Mouse (Mus musculus) forebrain, embryonic 11.5 days (tissue): ENCODE measurements around the gene Exoc6b. TPM values are rescaled to one million over a fixed set of nuclear protein-coding genes. Genes with fewer than 3 reads are reported as not detected.

Experiments used
- ATAC-seq: fragments of 200-750 bp; cut with Nextera tagmentation; replicated peaks from 2 replicates; pipeline ENCODE4 v1.8.0; 2017; ENCODE audit warnings: moderate TSS enrichment; ENCODE audit not compliant: low FRiP score
- DNase-seq: peaks from one replicate; pipeline ENCODE4 v3.0.0-alpha.2; 2017; ENCODE audit warnings: low spot score
- H3K27ac ChIP-seq: fragments of 300-500 bp; sonication (generic); 2 replicates; pipeline ENCODE4 v1.5.1; 2014; ENCODE audit warnings: low read depth, low read length
- H3K27me3 ChIP-seq: fragments of 300-500 bp; sonication (generic); 2 replicates; pipeline ENCODE4 v1.6.1; 2014; ENCODE audit warnings: mild to moderate bottlenecking, low read length, mixed read lengths; ENCODE audit not compliant: control insufficient read depth, insufficient read depth
- H3K36me3 ChIP-seq: fragments of 300-500 bp; sonication (generic); 2 replicates; pipeline ENCODE4 v1.6.1; 2014; ENCODE audit warnings: mild to moderate bottlenecking, low read length, moderate library complexity, mixed read lengths; ENCODE audit not compliant: control insufficient read depth, insufficient read depth
- H3K4me1 ChIP-seq: fragments of 300-500 bp; sonication (generic); replicated peaks from 2 replicates; pipeline ENCODE4 v1.6.1; 2014; ENCODE audit warnings: low read length, mixed read lengths; ENCODE audit not compliant: control insufficient read depth, insufficient read depth
- H3K4me2 ChIP-seq: fragments of 300-500 bp; sonication (generic); 2 replicates; pipeline ENCODE4 v1.6.1; 2014; ENCODE audit warnings: low read depth, mild to moderate bottlenecking, low read length, moderate library complexity, mixed read lengths; ENCODE audit not compliant: severe bottlenecking
- H3K4me3 ChIP-seq: fragments of 300-500 bp; sonication (generic); 2 replicates; pipeline ENCODE4 v1.5.1; 2014; ENCODE audit warnings: low read depth, low read length
- H3K9ac ChIP-seq: fragments of 300-500 bp; sonication (generic); 2 replicates; pipeline ENCODE4 v1.6.1; 2014; ENCODE audit warnings: low read length
- H3K9me3 ChIP-seq: fragments of 300-500 bp; sonication (generic); 2 replicates; pipeline ENCODE4 v1.6.1; 2016; ENCODE audit warnings: low read length, mixed read lengths; ENCODE audit not compliant: control insufficient read depth
- WGBS: fragments of 180-500 bp; shearing (Covaris S2); extraction: QIAGEN DNeasy Blood & Tissue Kit; methylation state at CpG from one replicate; pipeline ENCODE4 v1.1.7; 2014; 5-methylcytosine and 5-hydroxymethylcytosine counted together
- polyA plus RNA-seq: library from polyadenylated mRNA; unstranded; fragments of >200 nt; fragmentation: Nextera tagmentation; extraction: Ambion mirVana; gene quantifications from 2 replicates; pipeline ENCODE4 v1.2.1, GENCODE M21; 2014

Gene Exoc6b
- polyA plus RNA-seq, 1 experiment from 2014 or later, result 34.8 TPM

DNA sequence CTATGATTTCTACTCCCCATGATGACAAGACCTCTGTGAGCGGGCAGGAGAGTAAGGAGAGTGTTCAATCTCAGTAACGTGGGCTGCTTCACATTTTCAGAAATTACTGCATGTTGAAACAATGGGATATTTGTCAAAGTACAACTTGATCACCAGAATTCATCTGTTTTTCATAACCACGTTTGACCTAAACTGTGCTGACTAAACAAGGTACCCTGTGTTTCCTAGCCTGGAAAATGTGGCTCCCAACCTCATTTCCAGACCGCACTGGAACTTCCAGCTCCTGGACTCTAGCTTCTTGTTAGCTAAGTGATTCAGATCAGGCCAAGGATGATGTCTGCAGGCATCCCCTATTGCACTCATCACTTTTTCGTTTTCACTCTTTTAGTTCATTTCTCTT is 193.4 kb downstream of the Exoc6b start:
- no peak overlapping the region for H3K4me3 ChIP-seq
- H3K27ac ChIP-seq, result no peak overlapping the region
- no peaks in the 10 kb centered on the region for H3K36me3 ChIP-seq
- DNase-seq (no peak), ATAC-seq (no peak)
- WGBS, result 74% methylated on average over 5 of the region's 5 CpGs
- no peaks in the 10 kb centered on the region for H3K27me3 ChIP-seq
- no peaks in the 10 kb centered on the region for H3K4me1 ChIP-seq
- H3K9ac ChIP-seq, result no peak overlapping the region
- no peaks in the 10 kb centered on the region for H3K9me3 ChIP-seq
- H3K4me2 ChIP-seq, result no peak overlapping the region

GRCm38 (mm10) chr6:84867114-84867513 is 202.2 kb downstream of the Exoc6b start:
- H3K9me3 ChIP-seq, result no peaks in the 10 kb centered on the region
- H3K27ac ChIP-seq, result no peak overlapping the region; the same call in 1 of the 2 replicates
- ATAC-seq (0 out of 2 replicates have a peak, but pooled peaks have one; percentile 44), DNase-seq (peak; percentile 50)
- no peaks in the 10 kb centered on the region for H3K27me3 ChIP-seq
- no peaks in the 10 kb centered on the region for H3K36me3 ChIP-seq
- no peak overlapping the region for H3K4me2 ChIP-seq
- no peak overlapping the region for H3K4me3 ChIP-seq
- H3K9ac ChIP-seq, result no peak overlapping the region
- H3K4me1 ChIP-seq, result peaks cover 7% of the 10 kb centered on the region
- 11% methylated on average over 4 of the region's 4 CpGs for WGBS

DNA sequence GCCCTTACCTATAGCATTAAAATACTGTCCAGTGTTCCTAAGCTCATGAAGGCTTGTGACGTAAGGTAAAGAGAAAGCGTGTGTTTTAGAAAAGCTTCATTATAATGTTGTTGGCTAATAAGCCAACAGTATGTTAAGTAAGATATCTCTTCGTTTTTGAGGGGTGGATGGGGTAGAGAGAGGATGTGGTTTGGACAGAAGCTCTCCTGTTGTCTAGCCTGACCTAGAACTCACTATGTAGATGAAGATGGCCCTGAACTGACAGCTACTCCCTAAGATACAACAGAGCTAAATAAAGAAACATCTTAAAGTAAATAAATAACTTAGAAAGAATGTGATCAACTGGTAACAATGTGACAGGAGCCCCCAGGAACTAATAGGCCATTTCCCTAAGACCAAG is 204.7 kb downstream of the Exoc6b start:
- ATAC-seq, result no peak
- H3K9me3 ChIP-seq, result no peaks in the 10 kb centered on the region
- no peak overlapping the region for H3K27ac ChIP-seq
- H3K36me3 ChIP-seq, result no peaks in the 10 kb centered on the region
- peaks cover 7% of the 10 kb centered on the region for H3K4me1 ChIP-seq
- H3K4me3 ChIP-seq, result no peak overlapping the region
- H3K4me2 ChIP-seq, result no peak overlapping the region
- no peaks in the 10 kb centered on the region for H3K27me3 ChIP-seq
- DNase-seq, result no peak
- WGBS, result 82% methylated on average over 3 of the region's 3 CpGs
- H3K9ac ChIP-seq, result no peak overlapping the region

DNA sequence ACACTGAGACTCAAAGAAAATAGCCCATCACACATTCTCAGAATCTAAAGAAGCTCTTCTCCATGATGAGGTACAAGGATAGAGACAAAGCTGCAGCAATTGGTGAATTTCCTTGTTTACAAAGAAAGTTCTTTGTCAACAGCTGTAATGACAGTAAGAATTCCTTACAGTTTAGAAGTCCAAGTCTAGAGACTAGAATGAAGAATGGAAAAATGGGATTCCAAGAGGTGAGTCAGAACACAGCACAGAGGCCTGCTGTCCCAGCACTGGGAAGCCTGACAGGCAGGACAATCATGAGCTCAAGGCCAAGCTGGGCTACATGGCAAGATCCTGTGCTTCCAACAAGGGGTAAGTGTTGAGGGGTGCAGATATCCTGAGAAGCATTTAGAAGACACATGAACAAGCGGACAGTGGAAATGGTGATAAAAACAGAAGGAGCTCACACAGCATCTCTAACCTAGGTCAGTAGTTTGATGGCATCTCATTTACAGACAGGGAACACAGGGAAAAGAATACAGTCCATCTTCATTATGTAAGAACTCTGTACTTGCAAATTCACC is 205.4 kb downstream of the Exoc6b start:
- H3K4me1 ChIP-seq, result peaks cover 7% of the 10 kb centered on the region
- WGBS, result 96% methylated on average over 1 of the region's 1 CpGs
- no peaks in the 10 kb centered on the region for H3K27me3 ChIP-seq
- no peak overlapping the region for H3K27ac ChIP-seq
- no peak overlapping the region for H3K4me3 ChIP-seq
- no peak overlapping the region for H3K9ac ChIP-seq
- H3K9me3 ChIP-seq, result no peaks in the 10 kb centered on the region
- no peaks in the 10 kb centered on the region for H3K36me3 ChIP-seq
- no peak for DNase-seq
- ATAC-seq, result no peak
- H3K4me2 ChIP-seq, result no peak overlapping the region

- H3K4me2 ChIP-seq, result no peak overlapping the region
- H3K9ac ChIP-seq, result no peak overlapping the region
- no peak overlapping the region for H3K4me3 ChIP-seq
- DNase-seq (no peak), ATAC-seq (no peak)
- H3K36me3 ChIP-seq, result no peaks in the 10 kb centered on the region
- WGBS, result 56% methylated on average over 7 of the region's 7 CpGs
- no peaks in the 10 kb centered on the region for H3K27me3 ChIP-seq
- no peak overlapping the region for H3K27ac ChIP-seq
- H3K9me3 ChIP-seq, result no peaks in the 10 kb centered on the region
- H3K4me1 ChIP-seq, result peaks cover 3% of the 10 kb centered on the region; the same call in 1 of the 2 replicates
Measured at GRCm38 (mm10) chr6:84845665-84846064, 223.6 kb downstream of the Exoc6b start.

- Histone ChIP-seq H3K36me3 (no peaks in the 10 kb centered on the region), H3K4me2 (no peak overlapping the region), H3K9ac (no peak overlapping the region), H3K9me3 (no peaks in the 10 kb centered on the region), H3K4me3 (no peak overlapping the region), H3K4me1 (peaks cover 3% of the 10 kb centered on the region; the same call in 1 of the 2 replicates), H3K27me3 (no peaks in the 10 kb centered on the region), H3K27ac (no peak overlapping the region)
- ATAC-seq, result no peak
- no peak for DNase-seq
Measured at GRCm38 (mm10) chr6:84841138-84841537, 228.2 kb downstream of the Exoc6b start.

GRCm38 (mm10) chr6:84807546-84807945 is 261.8 kb downstream of the Exoc6b start:
- Histone ChIP-seq H3K27ac (no peak overlapping the region), H3K4me2 (no peak overlapping the region), H3K9me3 (no peaks in the 10 kb centered on the region), H3K36me3 (no peaks in the 10 kb centered on the region), H3K9ac (no peak overlapping the region), H3K4me3 (no peak overlapping the region), H3K27me3 (no peaks in the 10 kb centered on the region), H3K4me1 (no peaks in the 10 kb centered on the region)
- DNase-seq (no peak), ATAC-seq (no peak)
- WGBS, result 87% methylated on average over 7 of the region's 7 CpGs

GRCm38 (mm10) chr6:84806132-84806730 is 263.1 kb downstream of the Exoc6b start:
- no peak overlapping the region for H3K9ac ChIP-seq
- H3K9me3 ChIP-seq, result no peaks in the 10 kb centered on the region
- no peak overlapping the region for H3K27ac ChIP-seq
- ATAC-seq, result no peak
- H3K27me3 ChIP-seq, result no peaks in the 10 kb centered on the region
- H3K4me3 ChIP-seq, result no peak overlapping the region
- no peak overlapping the region for H3K4me2 ChIP-seq
- no peak for DNase-seq
- 73% methylated on average over 2 of the region's 2 CpGs for WGBS
- no peaks in the 10 kb centered on the region for H3K4me1 ChIP-seq
- H3K36me3 ChIP-seq, result no peaks in the 10 kb centered on the region

DNA sequence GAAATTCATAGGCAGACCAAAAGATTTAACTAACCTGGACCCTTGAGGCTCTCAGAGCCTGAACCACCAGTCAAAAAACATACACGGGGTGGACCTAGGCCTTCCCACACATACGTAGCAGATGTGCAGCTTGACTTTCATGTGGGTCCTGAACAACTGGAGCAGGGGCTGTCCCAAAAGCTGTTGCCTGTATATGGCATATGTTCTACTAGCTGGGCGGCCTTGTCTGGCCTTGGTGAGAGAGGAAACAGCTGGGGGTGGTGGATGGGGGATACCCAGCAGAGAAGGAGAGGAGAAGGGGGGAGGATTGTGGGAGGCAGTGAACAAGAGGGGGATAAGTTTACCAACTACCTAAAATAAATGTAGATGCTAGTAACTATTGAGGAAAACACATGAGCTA is 270.6 kb downstream of the Exoc6b start:
- Histone ChIP-seq H3K4me3 (no peak overlapping the region), H3K27ac (no peak overlapping the region)
- WGBS, result 91% methylated on average over 3 of the region's 3 CpGs

More for the DNA sequence above, 270.6 kb downstream of the Exoc6b start:
- Histone ChIP-seq H3K9me3 (no peaks in the 10 kb centered on the region), H3K36me3 (no peaks in the 10 kb centered on the region), H3K4me1 (no peaks in the 10 kb centered on the region), H3K9ac (no peak overlapping the region), H3K27me3 (no peaks in the 10 kb centered on the region), H3K4me2 (no peak overlapping the region)
- ATAC-seq (no peak), DNase-seq (no peak)
